Mouse (Mus musculus) hindbrain, embryonic 13.5 days (tissue): ENCODE results near the gene Neurog1. TPM values are rescaled to one million over a fixed set of nuclear protein-coding genes. Genes with fewer than 3 reads are reported as not detected.

Experiments used
- ATAC-seq: fragments of 200-750 bp; cut with Nextera tagmentation; 2 replicates; pipeline ENCODE4 v1.8.0; 2017; ENCODE audit warnings: moderate TSS enrichment; ENCODE audit not compliant: low FRiP score
- H3K27ac ChIP-seq: fragments of 300-500 bp; sonication (generic); 2 replicates; pipeline ENCODE4 v1.5.1; 2015; ENCODE audit warnings: inconsistent platforms, mild to moderate bottlenecking, moderate library complexity
- H3K27me3 ChIP-seq: fragments of 300-500 bp; sonication (generic); 2 replicates; pipeline ENCODE4 v1.6.1; 2015; ENCODE audit warnings: mild to moderate bottlenecking, inconsistent platforms
- H3K36me3 ChIP-seq: fragments of 300-500 bp; sonication (generic); 2 replicates; pipeline ENCODE4 v1.6.1; 2015; ENCODE audit warnings: mild to moderate bottlenecking, inconsistent platforms
- H3K4me1 ChIP-seq: fragments of 300-500 bp; sonication (generic); replicated peaks from 2 replicates; pipeline ENCODE4 v1.6.1; 2015; ENCODE audit warnings: inconsistent platforms
- H3K4me2 ChIP-seq: fragments of 300-500 bp; sonication (generic); 2 replicates; pipeline ENCODE4 v1.6.1; 2015; ENCODE audit warnings: inconsistent platforms, mild to moderate bottlenecking, moderate library complexity
- H3K4me3 ChIP-seq: fragments of 300-500 bp; sonication (generic); 2 replicates; pipeline ENCODE4 v1.5.1; 2015; ENCODE audit warnings: mild to moderate bottlenecking, inconsistent platforms
- H3K9ac ChIP-seq: fragments of 300-500 bp; sonication (generic); 2 replicates; pipeline ENCODE4 v1.6.1; 2015; ENCODE audit warnings: mild to moderate bottlenecking, inconsistent platforms
- H3K9me3 ChIP-seq: fragments of 300-500 bp; sonication (generic); 2 replicates; pipeline ENCODE4 v1.6.1; 2016; ENCODE audit warnings: inconsistent platforms
- WGBS: fragments of 180-500 bp; shearing (Covaris S2); methylation state at CpG from one replicate; pipeline ENCODE4 v1.1.7; 2015; 5-methylcytosine and 5-hydroxymethylcytosine counted together
- polyA plus RNA-seq: library from polyadenylated mRNA; unstranded; fragments of >200 nt; fragmentation: Nextera tagmentation; extraction: Ambion mirVana; gene quantifications from 2 replicates; pipeline ENCODE4 v1.2.1, GENCODE M21; 2015

The Neurog1 gene
- polyA plus RNA-seq, 1 experiment from 2014 or later = 5.9 TPM

DNA sequence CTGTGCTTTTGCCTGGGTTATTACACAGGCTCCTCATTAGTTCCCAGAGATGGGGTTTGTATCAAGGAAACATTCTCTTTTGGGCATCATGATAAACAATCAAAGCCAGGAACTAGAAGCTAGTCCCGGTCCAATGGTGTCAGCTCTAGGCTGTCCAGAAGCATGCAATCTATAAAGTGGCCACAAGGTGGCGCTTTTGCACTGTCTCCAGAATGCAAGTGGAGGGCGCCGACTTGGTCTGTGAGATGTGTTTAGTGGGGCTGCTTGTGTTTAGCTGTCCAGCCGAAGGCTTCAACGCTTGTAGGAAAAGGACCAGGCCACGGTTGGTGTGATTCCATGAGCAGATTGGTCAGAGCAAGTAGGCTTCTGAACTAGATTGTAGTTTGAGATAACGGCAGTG, 27.5 kb upstream of the Neurog1 start:
- Histone ChIP-seq H3K36me3 (no peaks in the 10 kb centered on the region), H3K27ac (no peak overlapping the region), H3K4me3 (no peak overlapping the region), H3K9me3 (no peaks in the 10 kb centered on the region), H3K9ac (no peak overlapping the region), H3K4me2 (no peak overlapping the region), H3K27me3 (0 out of 2 replicates have a peak, but pooled peaks cover 15% of the 10 kb centered on the region), H3K4me1 (no peaks in the 10 kb centered on the region)
- peak; percentile 71; the same call in 1 of the 2 replicates for ATAC-seq
- WGBS = 18% methylated on average over 8 of the region's 8 CpGs

DNA sequence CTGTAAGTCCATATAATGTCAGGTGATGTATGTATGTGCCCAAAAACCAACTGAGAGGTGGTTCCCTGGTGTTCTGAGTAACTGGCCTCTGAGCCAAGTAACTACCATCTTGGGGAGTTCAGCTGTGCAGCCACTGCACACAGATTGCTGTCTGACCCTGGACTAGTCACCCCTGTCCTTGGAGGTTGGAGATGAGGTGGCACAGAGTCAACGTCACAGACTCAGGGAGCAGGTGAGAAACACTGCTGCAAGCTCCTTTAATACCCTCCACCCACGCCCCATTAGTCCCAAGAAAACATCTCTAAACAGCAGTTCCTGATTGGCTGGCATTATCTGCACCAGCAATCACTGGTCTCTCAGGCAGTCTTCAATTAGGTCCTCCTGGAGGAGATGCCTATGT, 23.2 kb upstream of the Neurog1 start:
- no peak overlapping the region for H3K9ac ChIP-seq
- peaks cover 16% of the 10 kb centered on the region; the same call in 1 of the 2 replicates for H3K9me3 ChIP-seq
- no peak for ATAC-seq
- H3K27me3 ChIP-seq = 0 out of 2 replicates have a peak, but pooled peaks cover 20% of the 10 kb centered on the region
- WGBS = 48% methylated on average over 2 of the region's 2 CpGs
- no peak overlapping the region for H3K27ac ChIP-seq
- H3K4me2 ChIP-seq = no peak overlapping the region
- H3K4me3 ChIP-seq = no peak overlapping the region
- no peaks in the 10 kb centered on the region for H3K36me3 ChIP-seq
- H3K4me1 ChIP-seq = no peaks in the 10 kb centered on the region

DNA sequence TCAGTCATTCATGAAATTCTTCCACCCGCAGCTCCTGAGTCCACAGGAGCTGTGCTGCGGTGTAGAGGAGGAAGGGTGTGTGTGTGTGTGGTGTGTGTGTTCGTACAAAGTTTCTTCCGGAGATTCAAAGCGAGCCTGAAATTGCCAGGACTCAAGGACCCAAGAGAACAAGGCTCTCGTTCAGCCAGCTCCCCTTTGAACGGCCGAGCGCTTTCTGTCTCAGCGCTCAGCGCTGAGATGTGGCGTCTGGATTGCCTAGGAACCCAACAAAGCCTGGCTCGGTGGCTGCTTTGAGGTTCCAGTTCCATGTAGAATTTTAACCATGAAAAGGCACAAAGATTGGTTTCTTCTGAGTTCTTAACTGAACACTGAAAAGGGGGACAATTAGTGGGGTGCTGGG, 18.2 kb upstream of the Neurog1 start:
- Histone ChIP-seq H3K4me2 (no peak overlapping the region), H3K27me3 (peaks cover 42% of the 10 kb centered on the region), H3K9ac (no peak overlapping the region), H3K4me3 (no peak overlapping the region), H3K4me1 (0 out of 2 replicates have a peak, but pooled peaks cover 2% of the 10 kb centered on the region), H3K9me3 (peaks cover 16% of the 10 kb centered on the region; the same call in 1 of the 2 replicates), H3K27ac (no peak overlapping the region), H3K36me3 (no peaks in the 10 kb centered on the region)
- WGBS = 69% methylated on average over 13 of the region's 13 CpGs
- ATAC-seq = no peak

DNA sequence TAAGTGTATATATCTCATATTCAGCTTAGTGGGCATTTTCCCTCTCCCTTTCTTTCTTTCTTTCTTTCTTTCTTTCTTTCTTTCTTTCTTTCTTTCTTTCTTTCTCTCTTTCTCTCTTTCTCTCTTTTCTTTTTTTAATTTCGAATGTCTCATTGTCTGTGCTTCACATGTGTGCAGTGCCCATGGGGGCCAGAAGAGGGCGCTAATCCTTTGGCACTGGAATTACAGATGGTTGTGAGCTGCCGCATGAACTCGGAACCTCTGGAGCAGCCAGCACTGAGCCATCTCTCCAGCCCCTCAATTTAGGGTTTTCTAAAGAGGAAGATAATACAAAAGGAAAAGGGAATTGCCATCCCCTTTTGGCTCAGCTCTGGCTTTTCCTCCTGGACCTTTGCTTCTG, 15.4 kb upstream of the Neurog1 start:
- Histone ChIP-seq H3K27me3 (peaks cover 69% of the 10 kb centered on the region), H3K4me1 (0 out of 2 replicates have a peak, but pooled peaks cover 2% of the 10 kb centered on the region), H3K36me3 (no peaks in the 10 kb centered on the region), H3K9ac (no peak overlapping the region), H3K4me3 (no peak overlapping the region), H3K4me2 (no peak overlapping the region), H3K9me3 (peaks cover 10% of the 10 kb centered on the region; the same call in 1 of the 2 replicates), H3K27ac (no peak overlapping the region)
- WGBS = 75% methylated on average over 4 of the region's 4 CpGs
- ATAC-seq = no peak

GRCm38 (mm10) chr13:56266435-56266834, 14.5 kb upstream of the Neurog1 start:
- 41% methylated on average over 8 of the region's 8 CpGs for WGBS
- H3K4me1 ChIP-seq = 0 out of 2 replicates have a peak, but pooled peaks cover 2% of the 10 kb centered on the region
- no peak for ATAC-seq
- H3K9me3 ChIP-seq = peaks cover 6% of the 10 kb centered on the region; the same call in 1 of the 2 replicates
- peaks cover 78% of the 10 kb centered on the region for H3K27me3 ChIP-seq
- no peak overlapping the region for H3K4me3 ChIP-seq
- H3K36me3 ChIP-seq = no peaks in the 10 kb centered on the region
- H3K4me2 ChIP-seq = no peak overlapping the region
- H3K9ac ChIP-seq = no peak overlapping the region
- no peak overlapping the region for H3K27ac ChIP-seq

DNA sequence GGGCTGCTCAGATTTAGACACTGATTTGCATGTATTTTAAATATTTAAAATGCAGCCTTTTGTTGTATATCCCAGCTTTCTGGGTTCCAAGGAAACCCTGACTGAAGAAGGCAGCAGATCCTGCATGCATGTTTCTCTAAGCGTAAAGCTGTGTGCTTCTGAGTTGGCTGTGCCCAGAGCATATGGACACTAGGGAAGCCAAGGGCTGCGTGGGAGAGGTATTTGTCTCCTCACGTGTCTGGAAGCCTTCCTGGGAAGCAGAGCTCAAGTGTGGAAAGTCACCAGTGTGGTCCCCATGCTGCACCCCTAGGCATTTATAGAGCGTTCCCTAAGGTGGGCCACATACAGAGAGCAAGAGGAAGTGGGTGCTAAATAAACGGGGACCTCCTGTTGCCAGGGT, 13.7 kb upstream of the Neurog1 start:
- 68% methylated on average over 5 of the region's 5 CpGs for WGBS
- Histone ChIP-seq H3K4me1 (peaks cover 4% of the 10 kb centered on the region), H3K4me3 (no peak overlapping the region), H3K36me3 (no peaks in the 10 kb centered on the region), H3K27ac (no peak overlapping the region), H3K9me3 (no peaks in the 10 kb centered on the region), H3K9ac (no peak overlapping the region), H3K27me3 (peaks cover 81% of the 10 kb centered on the region), H3K4me2 (no peak overlapping the region)
- no peak for ATAC-seq

DNA sequence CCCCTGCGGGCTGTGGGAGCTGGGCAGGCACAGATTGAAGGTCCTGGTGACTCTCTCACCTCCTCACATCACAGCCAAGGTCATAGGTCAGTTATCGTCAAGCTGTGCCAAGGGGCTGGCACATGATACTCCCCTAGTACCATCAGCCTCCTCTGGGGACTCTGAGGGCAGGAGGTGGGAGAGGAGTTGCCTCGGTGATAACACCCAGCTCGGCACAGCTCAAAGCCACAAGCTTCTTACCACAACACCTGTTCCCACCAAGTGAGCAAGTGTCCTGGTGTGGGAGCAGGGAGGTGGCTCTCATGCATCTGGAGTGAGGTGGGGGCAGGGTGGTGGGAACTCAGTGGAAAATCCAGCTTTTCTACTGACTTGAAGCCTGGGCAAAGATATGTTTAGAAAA, 10.3 kb upstream of the Neurog1 start:
- Histone ChIP-seq H3K27ac (no peak overlapping the region), H3K9ac (no peak overlapping the region), H3K4me2 (no peak overlapping the region), H3K4me3 (no peak overlapping the region), H3K36me3 (no peaks in the 10 kb centered on the region), H3K9me3 (no peaks in the 10 kb centered on the region), H3K27me3 (peaks cover 90% of the 10 kb centered on the region), H3K4me1 (peaks cover 31% of the 10 kb centered on the region)
- 52% methylated on average over 4 of the region's 4 CpGs for WGBS
- no peak for ATAC-seq

DNA sequence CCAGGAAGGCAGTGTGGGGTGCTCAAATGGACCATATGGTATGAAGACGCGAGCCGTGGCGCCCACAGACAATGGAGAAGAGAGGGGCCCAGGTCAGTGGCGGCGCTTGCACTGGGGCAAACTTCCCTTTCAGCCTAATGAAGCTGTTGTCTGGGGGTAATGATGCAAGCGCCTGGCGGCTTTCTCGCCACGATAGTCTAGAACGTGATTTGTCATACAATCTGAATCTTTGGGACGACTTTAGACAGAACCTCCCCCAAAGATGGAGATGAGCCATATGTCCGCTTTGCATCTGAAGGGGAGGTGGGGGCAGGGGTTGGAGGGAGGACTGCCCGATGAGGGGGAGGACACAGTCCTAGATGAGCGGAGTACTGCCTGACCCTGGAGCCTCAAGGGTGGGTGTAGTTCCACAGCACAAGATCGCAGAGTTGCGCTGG, 8.4 kb upstream of the Neurog1 start:
- H3K4me2 ChIP-seq = no peak overlapping the region
- H3K4me3 ChIP-seq = no peak overlapping the region
- peaks cover 37% of the 10 kb centered on the region for H3K4me1 ChIP-seq
- WGBS = 1% methylated on average over 17 of the region's 17 CpGs
- no peaks in the 10 kb centered on the region for H3K9me3 ChIP-seq
- no peak overlapping the region for H3K27ac ChIP-seq
- H3K36me3 ChIP-seq = no peaks in the 10 kb centered on the region
- peaks cover 99% of the 10 kb centered on the region for H3K27me3 ChIP-seq
- no peak overlapping the region for H3K9ac ChIP-seq
- 0 out of 2 replicates have a peak, but pooled peaks have one; percentile 33 for ATAC-seq

DNA sequence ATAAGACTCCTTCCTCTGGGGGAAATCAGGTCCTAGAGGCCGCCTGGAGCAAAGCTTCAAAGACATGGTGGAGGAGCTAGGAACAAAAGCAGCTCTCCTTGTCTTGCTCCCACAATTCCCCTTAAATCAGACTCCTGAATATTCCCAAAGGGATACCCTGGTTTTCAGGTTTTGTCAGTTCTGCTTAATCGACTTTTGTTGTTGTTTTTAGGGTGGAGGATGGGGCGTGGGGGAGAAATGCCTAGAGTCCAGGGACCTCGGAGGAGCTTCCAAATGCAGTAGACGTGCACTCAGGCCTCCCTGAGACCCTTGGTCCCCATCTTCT, 7.9 kb upstream of the Neurog1 start:
- Histone ChIP-seq H3K9ac (no peak overlapping the region), H3K27me3 (peaks cover 99% of the 10 kb centered on the region), H3K36me3 (no peaks in the 10 kb centered on the region), H3K4me2 (no peak overlapping the region), H3K9me3 (no peaks in the 10 kb centered on the region), H3K27ac (0 out of 2 replicates have a peak overlapping the region, but pooled peaks have one; percentile 12), H3K4me1 (peaks cover 37% of the 10 kb centered on the region), H3K4me3 (no peak overlapping the region)
- no peak for ATAC-seq
- WGBS = under 1% methylated on average over 5 of the region's 5 CpGs

- peaks cover 99% of the 10 kb centered on the region for H3K27me3 ChIP-seq
- peak overlapping the region; percentile 54 for H3K4me2 ChIP-seq
- peaks cover 37% of the 10 kb centered on the region for H3K4me1 ChIP-seq
- no peak overlapping the region for H3K27ac ChIP-seq
- WGBS = under 1% methylated on average over 55 of the region's 55 CpGs
- no peaks in the 10 kb centered on the region for H3K36me3 ChIP-seq
- no peak for ATAC-seq
- no peaks in the 10 kb centered on the region for H3K9me3 ChIP-seq
- H3K9ac ChIP-seq = peak overlapping the region; percentile 53
- peak overlapping the region; percentile 28 for H3K4me3 ChIP-seq
These were observed 7.3 kb upstream of the Neurog1 start for GRCm38 (mm10) chr13:56259021-56259925.

GRCm38 (mm10) chr13:56258196-56259020, 6.4 kb upstream of the Neurog1 start:
- WGBS = under 1% methylated on average over 52 of the region's 52 CpGs
- Histone ChIP-seq H3K4me3 (peak overlapping the region; percentile 28), H3K36me3 (no peaks in the 10 kb centered on the region), H3K4me2 (peak overlapping the region; percentile 54), H3K27me3 (peaks cover 99% of the 10 kb centered on the region), H3K9ac (peak overlapping the region; percentile 53), H3K9me3 (no peaks in the 10 kb centered on the region), H3K27ac (no peak overlapping the region), H3K4me1 (peaks cover 38% of the 10 kb centered on the region)
- ATAC-seq = no peak

DNA sequence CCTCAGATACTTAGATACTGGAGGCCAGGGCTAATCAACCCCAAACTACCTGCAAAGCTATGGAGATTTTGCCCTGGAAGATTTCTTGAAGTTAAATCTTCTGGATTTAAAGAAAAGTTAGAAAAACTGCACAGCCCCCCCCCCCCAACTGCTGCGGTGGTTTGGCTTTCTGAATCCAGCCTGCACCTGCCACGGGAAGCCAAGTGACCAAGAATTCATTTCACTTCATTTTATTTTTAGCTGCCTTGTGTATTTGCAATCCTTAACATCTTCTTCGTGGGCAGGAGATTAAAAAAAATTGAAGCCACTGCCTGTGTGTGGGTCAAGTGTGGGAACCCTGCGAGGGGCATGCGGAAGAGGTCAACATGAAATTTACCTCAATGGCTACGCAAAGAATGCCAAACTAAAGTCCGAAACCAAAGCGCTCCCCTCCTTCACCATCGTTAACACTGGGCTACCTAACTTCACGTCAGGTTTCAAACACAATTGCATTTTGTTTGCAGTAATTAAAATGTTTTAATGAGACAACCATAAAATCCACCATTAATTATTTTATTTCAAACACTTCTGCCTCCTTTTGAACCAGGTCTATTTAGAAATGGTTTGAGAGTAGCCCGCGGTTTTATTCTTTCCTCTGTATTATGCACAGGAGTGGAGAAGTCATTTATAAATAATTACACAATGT, 5.6 kb upstream of the Neurog1 start:
- no peak for ATAC-seq
- Histone ChIP-seq H3K4me3 (no peak overlapping the region), H3K27me3 (peaks cover 99% of the 10 kb centered on the region), H3K27ac (no peak overlapping the region), H3K4me2 (no peak overlapping the region), H3K4me1 (peaks cover 46% of the 10 kb centered on the region), H3K9me3 (no peaks in the 10 kb centered on the region), H3K36me3 (no peaks in the 10 kb centered on the region), H3K9ac (no peak overlapping the region)
- WGBS = 5% methylated on average over 12 of the region's 12 CpGs
